In genomic region chr3:31959821-31960220, GRCm38 (mm10) we compare ENCODE assay signal across 27 mouse cellular contexts. TPM values are rescaled to one million over a fixed set of nuclear protein-coding genes. Genes with fewer than 3 reads are reported as not detected.
DNase-seq lines count a peak whose midpoint lies in the region; ATAC-seq lines count a peak whose summit lies in the region.
"Had no signal": no experiment of that assay in that cellular context is flagged by ENCODE, and none has a peak within 500 bp of the region (broad histone marks: within the 10 kb centered on the region; RNA-seq: fewer than 3 reads in every experiment).

No protein-coding gene starts in this region.

- peak; percentile 3 for DNase-seq in adrenal gland, postnatal 10 days
- DNase-seq in adrenal gland, adult 8-10 months = no peak
- no peak for DNase-seq in midbrain, embryonic 10.5 days (ENCODE audit: low spot score)
- no peak for DNase-seq in midbrain, embryonic 14.5 days
- DNase-seq in cerebellum, adult 8-10 months = peak; percentile 45
- peak; percentile 63 to 77 for DNase-seq in cerebellum, postnatal 25 days
- no peak for DNase-seq in kidney, adult 18-20 months
- DNase-seq: gastrocnemius, postnatal 14 days; heart, postnatal 4 days; kidney, adult 11 months; kidney, postnatal 36 days; left cerebral cortex, postnatal 4 days; lung, embryonic 14.5 days; lung, postnatal 14 days; thymus, adult 2 months; thymus, postnatal 36 days had no signal

- 0 out of 2 replicates have a peak overlapping the region, but pooled peaks have one; percentile 43 for H3K27ac ChIP-seq in midbrain, embryonic 10.5 days (replicated peaks)
- H3K27ac ChIP-seq in midbrain, embryonic 14.5 days (replicated peaks; ENCODE audit: low read depth, low read length) = no peak overlapping the region
- H3K27ac ChIP-seq: hindbrain, embryonic 15.5 days; kidney, embryonic 15.5 days; layer of hippocampus, adult 2 months; limb, embryonic 15.5 days; liver, embryonic 15.5 days; neural tube, embryonic 13.5 days had no signal

- ATAC-seq in midbrain, embryonic 14.5 days (ENCODE audit: low FRiP score, low TSS enrichment) = no peak
- no peak for ATAC-seq in erythroblast, adult 5-6 weeks (replicated peaks; ENCODE audit: low FRiP score, poor library complexity, severe bottlenecking)
- ATAC-seq: forebrain, embryonic 14.5 days; inflammation-experienced regulatory T-cells, adult 6 months had no signal

- H3K4me3 ChIP-seq in midbrain, embryonic 10.5 days = no peak overlapping the region
- no peak overlapping the region for H3K4me3 ChIP-seq in midbrain, embryonic 14.5 days (replicated peaks; ENCODE audit: low read depth, low read length)
- H3K4me3 ChIP-seq: heart, embryonic 12.5 days; hindbrain, embryonic 15.5 days; kidney, embryonic 15.5 days; layer of hippocampus, adult 2 months; limb, embryonic 15.5 days; liver, embryonic 15.5 days; neural tube, embryonic 13.5 days had no signal

- no peaks in the 10 kb centered on the region for H3K27me3 ChIP-seq in midbrain, embryonic 10.5 days (ENCODE audit: low read depth, poor library complexity, severe bottlenecking)
- no peaks in the 10 kb centered on the region for H3K27me3 ChIP-seq in midbrain, embryonic 14.5 days (ENCODE audit: control insufficient read depth, insufficient read depth, low read length)
- H3K27me3 ChIP-seq: heart, embryonic 12.5 days; hindbrain, embryonic 15.5 days; kidney, embryonic 15.5 days; limb, embryonic 15.5 days; liver, embryonic 15.5 days; neural tube, embryonic 13.5 days had no signal

- H3K4me1 ChIP-seq in midbrain, embryonic 10.5 days = peaks cover 10% of the 10 kb centered on the region
- H3K4me1 ChIP-seq in midbrain, embryonic 14.5 days (ENCODE audit: control insufficient read depth, insufficient read depth, low read length) = no peaks in the 10 kb centered on the region
- H3K4me1 ChIP-seq: heart, embryonic 12.5 days; kidney, embryonic 15.5 days; limb, embryonic 15.5 days; liver, embryonic 15.5 days had no signal

- no peaks in the 10 kb centered on the region for H3K9me3 ChIP-seq in midbrain, embryonic 10.5 days (replicated peaks)
- H3K9me3 ChIP-seq in midbrain, embryonic 14.5 days (ENCODE audit: control insufficient read depth, low read length) = no peaks in the 10 kb centered on the region
- H3K9me3 ChIP-seq: G1E; heart, embryonic 12.5 days; hindbrain, embryonic 15.5 days; kidney, embryonic 15.5 days; limb, embryonic 15.5 days; liver, embryonic 15.5 days; neural tube, embryonic 13.5 days had no signal

- H3K9ac ChIP-seq in midbrain, embryonic 14.5 days (replicated peaks; ENCODE audit: low read length) = no peak overlapping the region
- H3K9ac ChIP-seq: heart, embryonic 12.5 days; hindbrain, embryonic 15.5 days; kidney, embryonic 15.5 days; limb, embryonic 15.5 days; liver, embryonic 15.5 days; lung, embryonic 14.5 days; neural tube, embryonic 13.5 days had no signal

- no peak overlapping the region for H3K4me2 ChIP-seq in midbrain, embryonic 14.5 days (ENCODE audit: low read length)
- H3K4me2 ChIP-seq: heart, embryonic 12.5 days; hindbrain, embryonic 15.5 days; kidney, embryonic 15.5 days; limb, embryonic 15.5 days; liver, embryonic 15.5 days; lung, embryonic 14.5 days; neural tube, embryonic 13.5 days had no signal

- no peaks in the 10 kb centered on the region for H3K36me3 ChIP-seq in midbrain, embryonic 10.5 days
- H3K36me3 ChIP-seq in midbrain, embryonic 14.5 days (ENCODE audit: control insufficient read depth, insufficient read depth, low read length) = no peaks in the 10 kb centered on the region
- H3K36me3 ChIP-seq: G1E; heart, embryonic 12.5 days; hindbrain, embryonic 15.5 days; kidney, embryonic 15.5 days; limb, embryonic 15.5 days; liver, embryonic 15.5 days; neural tube, embryonic 13.5 days had no signal

- 72% methylated on average over 5 of the region's 5 CpGs for WGBS in midbrain, embryonic 10.5 days
- WGBS in midbrain, embryonic 14.5 days = 62% methylated on average over 5 of the region's 5 CpGs

RNA-seq across cellular contexts. Expression of gene Kcnmb2, which starts 57.5 kb away (rescaled TPM):
- 1 to 10 TPM; 2.6 to 3.1 TPM for total RNA-seq in adrenal gland, postnatal 10 days (2021)
- total RNA-seq in adrenal gland, adult 8-10 months (2022) = 1 to 10 TPM; 3.9 to 8.3 (median 6.1) TPM
- 1.8 and 1.9 TPM in 2 replicates for polyA plus RNA-seq in midbrain, embryonic 10.5 days (2016; fragmentation: Nextera tagmentation; extraction: Ambion mirVana)
- polyA plus RNA-seq in midbrain, embryonic 14.5 days (2014; fragmentation: Nextera tagmentation; extraction: Ambion mirVana) = 10.8 and 12.8 TPM in 2 replicates
- total RNA-seq in erythroblast, adult 5-6 weeks (2015; ENCODE audit: low replicate concordance) = not detected in 2 replicates
- not detected in 2 replicates for total RNA-seq in erythroblast, adult 5-6 weeks (2017; ENCODE audit: low replicate concordance)
- polyA plus RNA-seq: G1E; inflammation-experienced regulatory T-cells, adult 6 months had no signal

Comparison
In these comparisons a context has a peak if more than half of its experiments do, and no peak if none do; other contexts are left out.
1. DNase-seq: peak in adrenal gland, postnatal 10 days (single experiment), cerebellum, adult 8-10 months (single experiment) and cerebellum, postnatal 25 days (2 of 2); none in adrenal gland, adult 8-10 months (single experiment), midbrain, embryonic 10.5 days (single experiment), midbrain, embryonic 14.5 days (single experiment) and kidney, adult 18-20 months (single experiment).